Mouse (Mus musculus) G1E (cell line): Measurements from ENCODE around the gene Pcbp4. TPM values are rescaled to one million over a fixed set of nuclear protein-coding genes. Genes with fewer than 3 reads are reported as not detected.

ENCODE experiments used
- ATAC-seq: 2 replicates; pipeline ENCODE4 v1.8.0; 2016; ENCODE audit warnings: mild to moderate bottlenecking; ENCODE audit not compliant: insufficient number of reproducible peaks, poor library complexity, low FRiP score, severe bottlenecking; ENCODE audit errors: extremely low read depth
- DNase-seq: peaks from one replicate; pipeline ENCODE4 v3.0.0; 2012; ENCODE audit warnings: low spot score
- H3K27me3 ChIP-seq: 2 replicates; pipeline ENCODE4 v1.6.1; 2012; ENCODE audit warnings: mild to moderate bottlenecking, low read length, inconsistent platforms; ENCODE audit not compliant: insufficient read depth
- H3K36me3 ChIP-seq: replicated peaks from 2 replicates; pipeline ENCODE3; 2012; ENCODE audit warnings: mild to moderate bottlenecking, inconsistent platforms
- H3K4me1 ChIP-seq: 2 replicates; pipeline ENCODE4 v1.6.1; 2012; ENCODE audit warnings: low read depth, low read length, inconsistent platforms, mixed read lengths; ENCODE audit not compliant: insufficient read depth
- H3K4me3 ChIP-seq: 2 replicates; pipeline ENCODE4 v1.5.1; 2012; ENCODE audit warnings: low read depth, mild to moderate bottlenecking, inconsistent platforms, low read length, moderate library complexity, mixed read lengths
- H3K9me3 ChIP-seq: replicated peaks from 2 replicates; pipeline ENCODE4 v1.6.1; 2012; ENCODE audit warnings: inconsistent platforms
- CTCF ChIP-seq: IDR thresholded peaks from 2 replicates; pipeline ENCODE4 v1.5.1; 2012; ENCODE audit warnings: low read depth, low read length, inconsistent platforms, mixed read lengths
- GATA1 ChIP-seq: IDR thresholded peaks from 2 replicates; pipeline ENCODE4 v1.6.1; 2012; ENCODE audit warnings: borderline replicate concordance, low read length, inconsistent platforms, mixed read lengths
- GATA2 ChIP-seq: IDR thresholded peaks from 2 replicates; pipeline ENCODE4 v1.6.1; 2012; ENCODE audit warnings: low read depth, low read length, inconsistent platforms, borderline replicate concordance
- POLR2AphosphoS5 ChIP-seq: IDR thresholded peaks from 2 replicates; pipeline ENCODE4 v1.6.1; 2012; ENCODE audit warnings: low read depth, low read length, inconsistent platforms; ENCODE audit not compliant: insufficient replicate concordance
- TAL1 ChIP-seq: conservative IDR thresholded peaks from 2 replicates; pipeline ENCODE4 v1.6.1; 2012; ENCODE audit warnings: low read depth, low read length, inconsistent platforms, mixed read lengths
- polyA plus RNA-seq: library from polyadenylated mRNA; stranded (reverse); fragments of >175 nt; gene quantifications from 2 replicates; pipeline ENCODE4 v1.2.3, GENCODE M21; 2012
- total RNA-seq, 2 experiments: library from RNA; stranded (forward) in 1 of 2; stranded (reverse) in 1 of 2; fragments of 200-1000 nt in 1 of 2; fragments of >200 nt in 1 of 2; fragmentation: Nextera tagmentation in 1 of 2; gene quantifications; 2 replicates each; pipeline ENCODE4 v1.2.3; 2014 to 2017

Gene Pcbp4
- total and polyA plus RNA-seq, 3 experiments = 2.8 to 18.9 (median 9.9) TPM

DNA sequence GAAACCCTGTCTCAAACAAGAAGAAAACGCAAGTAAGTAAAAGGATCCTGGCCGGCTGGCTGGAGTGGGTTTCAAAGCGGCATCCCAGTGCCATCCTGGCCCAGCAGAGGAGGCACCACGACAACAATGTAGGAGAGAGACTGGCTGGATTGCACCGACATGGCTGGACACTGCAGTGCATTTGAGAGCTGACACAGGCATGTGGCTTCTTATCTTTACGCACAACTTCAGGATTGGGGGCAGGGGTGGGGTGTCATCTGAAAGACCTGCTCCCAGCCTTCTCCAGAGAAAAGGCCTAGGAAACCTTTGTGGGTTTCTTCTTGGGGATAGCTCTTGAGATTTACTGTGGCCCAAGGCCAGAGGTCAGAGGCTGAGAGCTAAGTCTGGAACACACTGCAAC is 41.4 kb upstream of the Pcbp4 start:
- ATAC-seq = no peak
- Histone ChIP-seq H3K4me3 (no peak overlapping the region), H3K9me3 (peaks cover 4% of the 10 kb centered on the region; the same call in 1 of the 2 replicates), H3K27me3 (peaks cover 31% of the 10 kb centered on the region), H3K4me1 (peaks cover 30% of the 10 kb centered on the region), H3K36me3 (no peaks in the 10 kb centered on the region)
- DNase-seq = no peak
- TF ChIP-seq POLR2AphosphoS5 (no peak), CTCF (no peak), TAL1 (no peak), GATA1 (no peak), GATA2 (no peak)

DNA sequence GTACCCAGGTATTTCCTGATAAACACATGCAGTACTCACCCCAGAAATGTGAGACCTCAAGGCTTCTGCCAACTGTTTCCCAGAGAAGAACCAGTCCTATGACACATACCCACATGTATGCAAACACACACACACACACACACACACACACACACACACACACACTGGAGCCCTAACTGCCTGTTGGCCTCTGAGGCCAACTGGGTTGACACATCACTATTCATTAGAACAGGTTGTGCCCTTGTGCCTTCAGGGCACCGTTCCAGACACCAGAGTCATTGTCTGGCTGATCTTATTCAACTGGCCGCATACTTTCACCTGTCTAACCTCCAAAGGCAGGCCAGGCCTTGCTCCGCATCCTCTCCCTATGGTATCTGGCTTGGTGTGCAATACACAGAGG is 40.9 kb upstream of the Pcbp4 start:
- H3K36me3 ChIP-seq = no peaks in the 10 kb centered on the region
- H3K4me3 ChIP-seq = no peak overlapping the region
- DNase-seq (no peak), ATAC-seq (no peak)
- peaks cover 29% of the 10 kb centered on the region for H3K27me3 ChIP-seq
- H3K9me3 ChIP-seq = peaks cover 4% of the 10 kb centered on the region; the same call in 1 of the 2 replicates
- H3K4me1 ChIP-seq = peaks cover 27% of the 10 kb centered on the region
- TF ChIP-seq POLR2AphosphoS5 = no peak
- TF ChIP-seq GATA1 = no peak
- no peak for TF ChIP-seq CTCF
- no peak for TF ChIP-seq TAL1
- TF ChIP-seq GATA2 = no peak

DNA sequence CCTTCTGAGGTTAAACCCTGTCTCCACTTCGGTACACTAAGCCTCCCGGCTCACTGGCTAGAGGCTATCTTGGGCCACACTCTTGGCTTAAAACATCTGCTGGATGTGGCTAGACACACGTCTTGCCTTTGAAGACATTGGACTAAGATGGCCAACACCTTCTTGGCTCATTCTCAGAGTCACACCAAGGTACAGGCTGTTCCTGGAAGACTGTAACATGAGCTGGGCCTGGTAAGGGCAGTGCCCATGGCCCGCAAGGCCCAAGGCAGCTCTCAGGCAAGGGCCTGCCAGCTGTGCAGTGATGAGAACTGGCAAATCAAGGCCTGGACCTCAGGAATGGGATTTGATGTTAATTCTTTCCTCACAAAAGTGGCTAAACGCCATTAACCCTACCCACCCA is 39.5 kb upstream of the Pcbp4 start:
- TF ChIP-seq POLR2AphosphoS5 (no peak), GATA2 (no peak), TAL1 (no peak), CTCF (no peak), GATA1 (no peak)
- ATAC-seq = no peak
- H3K9me3 ChIP-seq = peaks cover 4% of the 10 kb centered on the region; the same call in 1 of the 2 replicates
- no peak overlapping the region for H3K4me3 ChIP-seq
- H3K36me3 ChIP-seq = no peaks in the 10 kb centered on the region
- H3K4me1 ChIP-seq = peaks cover 39% of the 10 kb centered on the region
- peaks cover 43% of the 10 kb centered on the region for H3K27me3 ChIP-seq
- DNase-seq = no peak

DNA sequence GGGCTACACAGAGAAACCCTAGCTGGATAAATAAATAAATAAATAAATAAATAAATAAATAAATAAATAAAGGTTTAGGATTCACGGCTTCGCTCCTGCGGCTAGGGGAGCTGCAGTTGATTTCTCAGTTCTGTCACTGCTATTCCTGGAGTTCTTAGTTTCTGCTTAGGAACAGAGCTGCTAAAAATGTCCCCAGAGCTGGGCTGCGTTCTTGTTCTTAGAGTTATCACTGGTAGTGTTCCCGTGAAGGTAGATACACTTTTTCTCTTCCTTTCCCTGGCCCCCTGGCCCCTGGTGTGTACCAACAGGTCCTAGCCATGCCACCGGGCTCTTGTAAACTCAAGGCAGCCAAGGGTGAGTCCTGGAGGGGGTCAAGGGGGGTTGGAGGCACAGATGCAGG is 36.3 kb upstream of the Pcbp4 start:
- no peak for TF ChIP-seq GATA1
- TF ChIP-seq TAL1 = no peak
- TF ChIP-seq GATA2 = no peak
- TF ChIP-seq POLR2AphosphoS5 = no peak
- TF ChIP-seq CTCF = no peak
- peaks cover 48% of the 10 kb centered on the region for H3K27me3 ChIP-seq
- H3K36me3 ChIP-seq = no peaks in the 10 kb centered on the region
- H3K4me3 ChIP-seq = no peak overlapping the region
- DNase-seq (no peak), ATAC-seq (no peak)
- peaks cover 43% of the 10 kb centered on the region for H3K4me1 ChIP-seq
- H3K9me3 ChIP-seq = no peaks in the 10 kb centered on the region

DNA sequence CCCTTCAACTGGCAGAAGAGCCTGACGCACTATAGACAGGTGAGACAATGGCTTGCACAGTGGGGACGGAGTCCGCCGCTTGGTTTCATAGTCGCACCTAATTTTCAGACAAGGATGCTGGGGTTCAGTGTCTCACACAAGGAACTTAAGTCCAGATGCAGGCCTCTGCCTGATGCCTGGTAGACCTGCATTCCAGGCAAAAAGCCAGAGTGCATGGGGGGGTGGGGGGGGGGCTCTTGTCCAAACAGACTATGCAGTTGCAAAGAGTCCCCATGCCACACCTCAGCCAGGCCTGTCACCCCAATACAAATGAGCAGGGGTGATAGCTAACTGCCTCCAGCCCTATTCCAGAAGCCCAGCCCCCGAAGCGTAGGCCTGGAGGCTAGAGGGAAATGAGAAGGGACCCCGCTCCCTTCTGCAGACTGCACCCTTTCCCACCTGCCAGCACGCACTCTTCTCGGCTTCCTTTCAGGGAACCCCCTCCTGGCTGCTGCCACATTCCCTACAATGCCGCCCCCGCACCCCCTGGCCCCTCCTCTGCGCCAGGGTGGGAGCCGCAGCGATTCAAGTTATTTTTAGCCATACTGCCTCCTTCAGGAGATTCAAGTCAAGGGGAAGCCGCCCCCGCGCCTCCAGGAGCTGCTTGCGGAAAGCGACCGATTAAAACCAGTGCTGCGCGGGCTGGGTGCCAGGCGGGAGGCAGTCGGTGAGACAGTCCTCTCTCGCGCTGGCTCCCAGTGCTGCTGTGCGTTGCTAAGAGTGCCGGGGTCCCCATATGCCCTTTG is 35.1 kb upstream of the Pcbp4 start:
- Histone ChIP-seq H3K36me3 (no peaks in the 10 kb centered on the region), H3K9me3 (no peaks in the 10 kb centered on the region), H3K4me3 (peak overlapping the region; percentile 48; the same call in 1 of the 2 replicates), H3K4me1 (peaks cover 34% of the 10 kb centered on the region), H3K27me3 (peaks cover 49% of the 10 kb centered on the region)
- ATAC-seq (no peak), DNase-seq (peak; percentile 35)
- TF ChIP-seq CTCF = no peak
- no peak for TF ChIP-seq POLR2AphosphoS5
- TF ChIP-seq TAL1 = no peak
- no peak for TF ChIP-seq GATA2
- no peak for TF ChIP-seq GATA1

DNA sequence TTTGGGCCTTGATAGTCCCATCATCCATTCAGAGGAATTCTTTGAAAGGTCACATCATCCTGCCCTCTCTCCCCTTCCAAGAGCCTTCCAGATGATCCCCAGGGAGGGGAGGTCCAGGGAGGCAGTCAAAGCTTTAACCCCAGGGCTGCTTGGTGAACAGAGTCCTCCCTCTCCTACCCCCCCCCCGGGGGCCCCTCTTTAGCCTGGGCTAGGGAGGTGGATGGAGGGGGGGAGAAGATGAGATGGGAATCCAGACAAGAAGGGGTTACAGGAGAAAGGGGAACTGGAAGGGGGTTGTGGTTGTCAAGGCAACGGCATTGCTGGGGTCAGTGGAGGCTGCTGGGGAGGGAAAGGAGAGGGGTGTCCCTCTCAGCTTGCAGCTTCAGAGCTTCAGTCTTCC is 32.5 kb upstream of the Pcbp4 start:
- TF ChIP-seq TAL1 = no peak
- no peak for TF ChIP-seq GATA2
- no peak for TF ChIP-seq GATA1
- TF ChIP-seq POLR2AphosphoS5 = no peak
- TF ChIP-seq CTCF = no peak
- Histone ChIP-seq H3K9me3 (no peaks in the 10 kb centered on the region), H3K4me3 (no peak overlapping the region), H3K27me3 (peaks cover 44% of the 10 kb centered on the region), H3K36me3 (no peaks in the 10 kb centered on the region), H3K4me1 (peaks cover 34% of the 10 kb centered on the region)
- peak; percentile 28 for DNase-seq
- ATAC-seq = no peak
